Mouse (Mus musculus): ENCODE results near the gene Tab1.
A peak's percentile ranks its signal among the peaks of the same experiment; 100 is the strongest.

Tab1 gene

DNA sequence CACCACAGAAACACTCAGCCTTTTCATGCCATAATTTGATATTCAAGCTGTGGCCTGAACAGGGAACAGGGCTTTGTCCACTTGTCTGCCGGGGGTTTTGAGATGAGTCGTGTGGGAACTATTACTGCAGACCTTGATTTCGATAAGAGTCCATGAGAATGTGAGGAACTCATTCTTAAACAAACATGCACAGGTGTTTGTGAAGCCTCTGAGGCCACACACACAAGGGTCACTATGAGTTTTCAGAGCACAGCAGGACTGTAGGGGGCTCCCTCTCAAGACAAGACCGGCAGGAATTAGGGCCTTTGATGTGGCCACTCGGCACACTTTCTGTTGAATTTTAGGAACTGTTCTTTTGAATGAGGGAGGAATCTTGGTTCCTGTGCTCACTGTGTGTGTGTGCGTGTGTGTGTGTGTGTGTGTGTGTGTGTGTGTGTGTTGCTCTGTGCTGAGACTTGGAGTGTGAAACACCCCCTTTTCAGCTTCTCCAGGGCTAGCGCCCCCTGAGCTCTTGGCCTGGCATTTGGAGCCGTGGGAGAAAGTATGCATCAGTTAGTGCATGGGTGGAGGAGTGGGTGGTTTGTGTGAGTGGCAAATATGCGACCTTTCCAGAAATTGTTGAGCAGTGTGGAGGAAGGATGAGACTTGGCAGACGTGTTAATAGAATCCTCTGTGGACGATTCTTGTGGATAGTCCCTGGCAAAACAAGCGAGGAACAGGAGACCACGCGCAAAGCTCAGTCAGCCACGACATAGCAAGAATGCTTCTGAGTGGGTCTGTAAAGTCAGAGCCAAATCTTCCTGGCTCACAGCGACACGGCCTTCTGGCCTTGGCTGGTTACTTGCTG is 5.2 kb downstream of the Tab1 start:
- DNase-seq (ENCODE audit: low spot score in 2 of 2): peak; percentile 42 to 50

DNA sequence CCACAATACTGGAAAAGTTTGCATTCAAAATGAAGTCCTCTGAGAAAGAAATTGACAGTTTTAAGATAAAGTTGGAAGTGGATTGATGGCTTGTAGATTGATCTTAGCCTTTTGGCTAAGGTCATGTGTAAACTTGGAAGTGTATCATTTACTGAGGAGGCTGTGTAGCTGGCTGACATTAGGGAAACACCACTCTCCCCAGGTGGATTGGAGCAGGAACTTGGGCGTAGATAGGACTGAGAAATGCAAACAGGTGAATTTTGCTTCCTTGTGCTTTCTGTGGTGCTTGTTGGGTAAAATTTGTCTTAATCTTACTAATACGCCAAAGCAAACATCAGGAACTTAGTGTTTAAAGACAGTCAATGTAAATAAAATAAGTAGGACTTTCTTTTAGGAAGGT is 7.4 kb downstream of the Tab1 start:
- DNase-seq (ENCODE audit: low spot score in 2 of 2): no peak

DNA sequence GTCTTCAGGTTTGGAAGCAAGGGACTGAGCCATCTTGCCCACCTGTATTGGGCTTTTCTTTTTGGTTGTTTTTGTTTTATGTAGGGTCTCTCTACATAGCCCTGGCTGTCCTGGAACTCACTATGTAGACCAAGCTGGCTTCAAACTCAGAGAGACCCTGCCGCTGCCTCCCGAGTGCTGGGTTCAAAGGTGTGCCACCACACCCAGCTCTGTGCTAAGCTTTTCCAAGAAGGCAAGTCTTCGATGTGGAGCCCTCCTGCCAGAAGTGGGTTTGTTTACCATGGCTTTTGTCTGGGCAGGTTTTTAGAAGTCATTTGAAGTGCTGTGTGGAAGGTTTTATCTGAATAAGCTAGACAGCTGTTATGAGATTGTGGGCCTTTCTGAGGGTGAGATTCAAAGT is 8.0 kb downstream of the Tab1 start:
- no peak for DNase-seq (ENCODE audit: low spot score in 2 of 2)

DNA sequence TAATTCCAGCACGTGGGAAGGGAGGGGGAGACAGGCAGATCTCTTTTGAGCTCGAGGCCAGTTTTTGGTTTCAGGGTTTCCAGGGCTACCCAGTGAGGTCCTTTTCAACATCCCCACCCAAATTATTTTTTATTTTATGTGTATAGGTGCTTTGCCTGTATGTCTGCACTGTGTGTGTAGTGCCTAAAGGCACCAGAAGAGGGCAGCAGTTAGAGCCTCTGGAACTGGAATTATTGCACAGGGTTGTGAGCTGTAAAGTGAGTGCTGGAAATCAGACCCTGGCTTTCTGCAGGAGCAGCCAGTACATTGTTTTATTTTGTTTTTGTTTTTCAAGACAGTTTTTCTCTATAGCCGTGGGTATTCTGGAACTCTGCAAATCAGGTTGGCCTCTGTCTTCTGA is 9.2 kb downstream of the Tab1 start:
- DNase-seq (ENCODE audit: low spot score in 2 of 2): no peak

DNA sequence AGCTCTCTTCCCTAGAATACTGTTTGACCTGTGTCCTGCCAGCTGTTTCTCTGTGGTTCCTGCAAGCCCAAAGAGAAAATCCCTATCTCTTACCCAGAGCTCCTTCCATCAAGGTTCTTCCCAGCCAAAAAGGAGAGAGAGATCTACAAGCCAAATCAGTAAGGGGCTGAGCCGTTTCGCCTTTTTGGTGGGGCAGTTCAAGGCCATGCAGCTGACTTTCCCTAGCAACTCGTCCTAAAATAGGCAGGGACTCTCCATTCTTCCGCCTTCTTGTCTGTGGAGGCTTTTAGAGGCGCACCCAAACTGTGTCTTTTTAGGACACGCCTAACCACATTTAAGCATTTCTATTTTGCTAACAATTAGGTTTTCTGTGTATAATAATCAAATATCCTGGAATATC is 10.8 kb downstream of the Tab1 start:
- no peak for DNase-seq (ENCODE audit: low spot score in 2 of 2)

DNA sequence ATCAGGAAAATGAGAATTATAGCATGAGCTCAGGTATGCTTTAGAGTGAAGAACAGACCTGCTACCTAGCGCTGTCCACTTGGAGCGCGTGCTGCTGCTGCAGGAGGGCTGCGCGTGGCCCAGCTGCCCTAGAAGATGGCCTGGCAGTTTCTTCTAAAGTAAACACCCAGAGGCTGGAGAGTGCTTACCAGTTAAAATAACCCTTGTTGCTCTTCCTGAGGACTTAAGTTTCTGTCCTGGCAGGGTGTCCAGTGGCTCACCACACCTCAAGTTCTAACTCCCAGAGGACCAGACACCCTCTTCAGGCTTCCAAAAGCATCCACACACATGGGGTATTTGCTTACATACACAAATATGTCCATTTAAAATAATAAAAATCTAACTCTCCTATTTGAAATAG is 12.5 kb downstream of the Tab1 start:
- DNase-seq (ENCODE audit: low spot score in 2 of 2): no peak

DNA sequence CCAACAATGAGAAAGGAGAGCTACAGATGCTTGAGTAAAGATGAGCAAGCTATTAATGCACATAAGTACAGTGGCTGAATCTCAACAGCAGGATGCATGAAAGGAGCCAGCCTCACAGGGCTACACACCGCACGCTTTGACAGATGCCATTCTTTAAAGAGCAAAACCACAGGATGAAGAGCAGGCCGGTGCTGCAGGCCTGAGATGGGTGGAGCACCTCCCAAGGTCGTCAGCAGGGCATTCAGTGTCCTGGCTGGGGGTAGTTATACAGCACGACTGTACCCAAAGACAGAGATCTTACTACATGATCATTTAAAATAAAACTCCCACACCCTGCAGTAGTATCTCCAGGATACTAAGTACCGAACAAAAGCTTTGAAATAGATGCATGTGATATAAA is 13.2 kb downstream of the Tab1 start:
- DNase-seq (ENCODE audit: low spot score in 2 of 2): no peak

DNA sequence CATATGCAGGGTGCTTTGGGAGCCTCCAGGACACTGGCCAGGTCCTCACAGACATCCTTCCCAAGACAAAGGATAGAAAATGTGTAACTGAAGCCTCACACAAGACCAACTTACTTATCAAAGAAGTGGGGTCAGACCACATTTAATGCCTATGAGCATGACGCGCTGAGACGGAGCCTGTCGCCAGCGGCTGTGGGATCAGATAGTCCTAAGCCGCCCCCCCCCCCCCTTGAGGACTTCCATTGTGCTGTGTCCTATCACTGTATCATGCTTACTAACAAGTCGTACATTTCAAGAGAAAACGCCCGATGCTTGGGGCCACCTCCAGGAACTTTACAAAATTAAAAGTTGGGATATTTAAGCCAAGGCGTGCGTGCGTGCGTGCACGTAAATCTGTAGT is 14.2 kb downstream of the Tab1 start:
- no peak for DNase-seq (ENCODE audit: low spot score in 2 of 2)

DNA sequence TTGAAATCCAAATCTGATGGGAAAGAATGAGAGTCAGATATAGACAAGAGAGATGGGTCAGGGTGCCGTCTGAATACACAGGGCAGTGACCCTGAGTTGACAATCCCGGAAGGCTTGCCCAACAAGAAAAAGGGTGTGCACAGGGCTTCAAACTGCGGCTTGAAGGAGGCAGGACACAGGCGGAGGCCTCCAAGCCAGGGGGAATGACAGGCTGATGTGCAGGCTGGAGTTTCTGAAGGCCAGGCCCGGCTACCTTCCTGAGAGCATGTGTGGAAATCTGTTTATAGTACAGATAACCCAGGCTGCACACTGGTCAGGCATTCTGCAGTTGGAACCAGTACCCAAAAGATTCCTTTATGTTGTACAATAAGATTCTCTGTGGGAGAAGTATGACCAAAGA is 14.6 kb downstream of the Tab1 start:
- DNase-seq (ENCODE audit: low spot score in 2 of 2): no peak

DNA sequence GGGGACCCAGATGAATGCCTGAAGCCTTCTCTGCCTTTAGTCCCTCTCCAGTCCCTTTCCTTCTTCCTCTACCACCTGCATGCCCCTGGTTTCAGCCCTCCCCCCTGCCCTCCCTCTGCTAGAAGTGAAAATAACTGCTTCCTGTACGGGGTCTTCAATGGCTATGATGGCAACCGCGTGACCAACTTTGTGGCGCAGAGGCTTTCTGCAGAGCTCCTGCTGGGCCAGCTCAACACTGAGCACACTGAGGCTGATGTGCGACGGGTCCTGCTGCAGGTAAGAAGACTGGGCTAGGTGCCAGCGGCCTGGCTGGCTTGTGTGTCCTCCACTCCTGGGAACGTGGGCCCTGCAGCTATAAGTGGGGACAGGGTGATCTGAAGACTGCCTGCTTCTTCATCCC is 15.6 kb downstream of the Tab1 start:
- no peak for DNase-seq (ENCODE audit: low spot score in 2 of 2)

DNA sequence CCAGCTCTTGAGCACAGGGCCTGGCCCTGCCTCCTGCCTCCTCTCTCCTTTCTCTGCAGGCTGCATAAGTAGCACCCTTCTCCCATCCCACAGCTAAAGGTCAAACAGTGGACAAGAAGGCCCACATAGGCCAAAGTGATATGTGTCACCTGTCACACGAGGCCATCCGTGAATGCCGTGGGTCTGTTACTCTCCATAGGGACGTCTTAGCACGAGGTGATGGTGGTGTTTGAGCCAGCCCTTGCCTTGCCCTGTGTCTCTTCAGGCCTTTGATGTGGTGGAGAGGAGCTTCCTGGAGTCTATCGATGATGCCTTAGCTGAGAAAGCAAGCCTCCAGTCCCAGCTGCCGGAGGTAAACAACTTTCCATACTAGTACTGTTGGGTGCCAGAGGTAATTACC is 16.6 kb downstream of the Tab1 start:
- no peak for DNase-seq (ENCODE audit: low spot score in 2 of 2)

DNA sequence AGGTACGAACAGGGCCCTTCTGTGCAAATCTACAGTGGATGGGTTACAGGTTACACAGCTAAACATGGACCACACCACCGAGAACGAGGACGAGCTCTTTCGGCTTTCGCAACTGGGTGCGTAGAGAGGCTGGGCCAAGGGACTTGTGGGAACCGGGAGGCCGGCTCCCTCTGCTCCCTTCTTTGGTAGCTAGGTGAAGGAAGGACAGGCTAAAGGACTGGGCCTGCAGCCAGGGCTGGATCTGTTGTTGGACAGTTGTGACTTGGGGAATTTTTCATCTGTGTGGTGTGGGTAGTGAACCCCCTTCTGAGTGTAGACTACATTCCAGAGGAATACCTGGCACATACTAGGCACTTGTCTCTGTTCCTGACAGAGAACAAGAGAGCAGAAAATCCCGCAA is 19.7 kb downstream of the Tab1 start:
- no peak for DNase-seq (ENCODE audit: low spot score in 2 of 2)

DNA sequence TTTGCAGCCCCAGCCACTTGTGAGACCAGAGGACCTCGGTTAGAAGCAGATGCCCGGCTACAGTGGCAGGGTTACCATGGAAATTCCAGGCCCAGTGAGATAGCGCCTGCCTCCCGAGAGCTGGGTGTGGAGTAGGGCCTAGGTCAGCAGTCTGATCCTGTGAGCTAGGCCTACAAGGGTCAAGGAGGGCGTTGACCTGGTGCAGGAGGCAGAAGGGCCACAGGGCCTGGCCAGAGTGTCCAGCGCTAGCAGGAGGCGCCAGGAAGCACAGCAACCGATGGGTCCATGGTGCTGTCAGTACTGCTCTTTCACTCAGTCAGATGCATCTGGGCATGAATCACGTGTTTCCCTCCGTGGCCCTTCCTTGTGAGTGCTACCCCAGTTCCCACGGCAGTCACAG is 20.8 kb downstream of the Tab1 start:
- no peak for DNase-seq (ENCODE audit: low spot score in 2 of 2)

DNA sequence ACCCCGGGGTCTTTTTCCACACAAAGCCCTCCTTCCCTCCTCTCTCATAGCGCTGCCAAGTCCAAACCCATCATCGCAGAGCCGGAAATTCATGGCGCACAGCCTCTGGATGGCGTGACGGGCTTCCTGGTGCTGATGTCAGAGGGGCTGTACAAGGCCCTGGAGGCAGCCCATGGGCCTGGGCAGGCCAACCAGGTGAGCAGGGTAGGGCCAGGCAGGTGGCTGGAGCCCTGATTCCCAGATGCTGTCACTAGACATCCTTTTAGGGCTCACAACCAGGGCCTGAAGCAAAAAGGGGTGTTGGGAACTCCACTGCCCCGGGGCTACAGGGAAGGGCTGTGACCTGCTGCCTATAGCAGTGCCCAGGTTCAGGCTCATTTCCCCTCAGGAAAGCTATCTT is 22.8 kb downstream of the Tab1 start:
- DNase-seq (ENCODE audit: low spot score in 2 of 2): no peak

DNA sequence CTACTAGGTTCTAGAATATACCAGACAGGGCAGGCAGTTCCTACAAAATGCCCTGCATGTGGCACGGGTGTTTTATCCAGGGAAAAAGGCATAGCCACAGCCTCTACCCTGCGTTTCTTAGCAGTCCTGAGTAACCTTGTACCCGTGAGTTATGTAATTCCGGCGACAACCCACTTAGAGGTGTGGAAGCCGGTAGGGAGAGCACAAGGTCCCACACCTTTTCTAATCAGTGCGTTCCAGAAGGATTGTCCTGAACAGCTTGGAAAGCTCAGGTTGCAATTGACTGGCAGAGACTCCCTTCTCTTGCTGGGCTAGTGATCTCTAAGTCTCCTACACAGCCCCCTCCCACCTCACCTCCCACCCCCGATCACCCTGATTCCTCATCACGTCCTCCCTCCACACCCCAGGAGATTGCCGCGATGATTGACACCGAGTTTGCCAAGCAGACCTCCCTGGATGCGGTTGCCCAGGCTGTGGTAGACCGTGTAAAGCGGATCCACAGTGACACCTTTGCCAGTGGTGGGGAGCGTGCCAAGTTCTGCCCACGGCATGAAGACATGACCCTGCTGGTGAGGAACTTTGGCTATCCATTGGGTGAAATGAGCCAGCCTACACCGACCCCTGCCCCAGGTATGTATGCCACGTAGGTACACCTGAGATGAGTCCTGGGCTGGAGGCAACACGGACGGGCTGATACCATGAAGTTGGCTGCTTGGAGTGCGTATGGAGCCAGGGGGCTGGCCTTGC is 24.4 kb downstream of the Tab1 start:
- no peak for DNase-seq (ENCODE audit: low spot score in 2 of 2)

DNA sequence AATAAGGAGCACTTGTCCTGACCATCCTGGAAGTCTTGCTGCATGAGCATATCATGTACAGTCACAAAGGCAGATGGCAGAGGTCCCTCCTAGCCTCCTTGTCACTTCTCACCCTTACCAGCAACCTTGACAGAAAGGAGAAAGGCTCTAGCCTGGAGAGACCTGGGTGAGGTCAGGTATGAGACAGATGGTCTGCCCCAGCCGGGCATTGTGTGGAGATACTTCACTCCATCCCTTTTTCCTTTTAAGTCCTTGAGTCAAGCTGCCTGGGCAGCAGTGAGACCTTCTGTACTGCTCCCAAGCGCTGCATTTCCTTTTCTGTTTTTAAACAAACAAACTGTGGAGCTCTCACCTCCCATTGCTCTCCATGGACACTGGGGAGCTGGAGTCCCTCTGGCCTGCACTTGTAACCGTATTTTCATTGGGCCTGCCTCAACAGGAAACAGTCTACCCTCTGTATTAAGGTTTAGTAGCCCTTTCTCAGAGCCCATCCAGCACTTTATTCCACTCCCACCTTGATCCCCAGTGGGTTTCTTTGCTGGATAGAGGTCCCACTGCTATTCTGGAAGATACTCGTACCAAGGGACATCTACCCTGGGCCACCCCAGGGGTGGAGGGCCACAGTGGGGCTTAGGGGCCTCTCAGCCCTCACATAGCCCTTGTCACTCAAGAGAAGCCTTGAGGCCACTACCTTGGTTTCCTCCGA is 25.2 kb downstream of the Tab1 start:
- no peak for DNase-seq (ENCODE audit: low spot score in 2 of 2)

DNA sequence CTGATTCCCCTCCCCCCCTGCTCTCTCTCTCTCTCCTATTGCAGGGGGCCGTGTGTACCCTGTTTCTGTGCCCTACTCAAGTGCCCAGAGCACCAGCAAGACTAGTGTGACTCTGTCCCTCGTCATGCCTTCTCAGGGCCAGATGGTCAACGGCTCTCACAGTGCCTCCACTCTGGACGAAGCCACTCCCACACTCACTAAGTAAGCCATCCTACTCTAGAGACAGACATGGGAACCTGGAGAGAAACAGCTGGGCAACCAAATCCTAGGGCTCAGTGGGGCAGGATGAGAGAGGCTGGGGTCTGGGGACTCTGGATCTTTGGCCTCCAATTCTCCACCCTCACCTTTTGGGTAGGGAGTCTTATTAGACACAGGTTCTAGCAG is 25.8 kb downstream of the Tab1 start:
- DNase-seq (ENCODE audit: low spot score in 2 of 2): no peak

DNA sequence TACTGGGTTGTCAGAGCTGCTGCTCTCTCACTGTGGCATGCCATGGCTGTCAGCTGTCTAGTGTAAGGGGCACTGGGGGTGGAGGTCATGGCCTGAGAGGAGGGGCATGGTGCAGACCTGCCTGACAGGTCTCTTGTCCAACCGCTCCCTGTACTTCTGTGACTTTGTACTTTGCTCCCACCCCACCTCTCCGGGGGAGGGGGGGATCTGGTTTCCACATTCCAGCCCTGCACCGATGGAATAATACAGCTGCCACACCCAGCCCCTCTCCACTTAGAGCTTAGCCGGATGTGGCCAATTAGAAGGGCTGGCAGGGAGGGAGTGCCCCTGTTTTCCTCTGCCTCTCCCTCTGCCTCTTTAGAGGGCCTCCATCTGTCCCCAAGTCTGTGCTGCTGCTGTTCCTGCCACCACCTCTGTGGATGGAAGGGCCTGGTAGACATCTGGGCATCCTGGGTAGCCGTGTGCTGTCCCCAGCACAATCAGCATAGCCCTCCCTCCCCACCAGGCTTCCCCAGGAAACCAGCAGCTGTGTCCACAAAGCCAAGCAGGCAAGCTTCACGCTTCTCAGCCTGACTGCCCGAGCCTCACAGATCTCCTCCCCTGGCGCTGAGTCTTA is 26.5 kb downstream of the Tab1 start:
- no peak for DNase-seq (ENCODE audit: low spot score in 2 of 2)

DNA sequence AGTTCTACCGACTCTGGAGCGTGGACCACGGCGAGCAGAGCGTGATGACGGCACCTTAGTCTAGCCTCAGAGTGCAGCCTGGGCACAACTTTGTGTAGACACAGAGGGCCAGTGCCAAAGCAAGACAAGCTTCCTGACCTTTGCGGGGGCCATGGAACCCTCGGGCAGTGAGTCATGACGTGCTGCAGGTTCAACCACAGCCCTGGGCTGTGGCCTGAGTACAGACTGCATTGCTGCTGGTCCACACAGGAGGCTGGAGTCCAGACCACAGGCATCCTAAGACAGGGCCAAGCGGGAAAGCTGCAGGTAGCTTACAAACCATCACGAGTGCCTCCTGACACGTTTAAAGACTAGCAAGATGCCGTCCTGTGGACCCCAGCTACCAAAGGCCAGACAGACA is 27.3 kb downstream of the Tab1 start:
- DNase-seq (ENCODE audit: low spot score in 2 of 2): no peak

DNA sequence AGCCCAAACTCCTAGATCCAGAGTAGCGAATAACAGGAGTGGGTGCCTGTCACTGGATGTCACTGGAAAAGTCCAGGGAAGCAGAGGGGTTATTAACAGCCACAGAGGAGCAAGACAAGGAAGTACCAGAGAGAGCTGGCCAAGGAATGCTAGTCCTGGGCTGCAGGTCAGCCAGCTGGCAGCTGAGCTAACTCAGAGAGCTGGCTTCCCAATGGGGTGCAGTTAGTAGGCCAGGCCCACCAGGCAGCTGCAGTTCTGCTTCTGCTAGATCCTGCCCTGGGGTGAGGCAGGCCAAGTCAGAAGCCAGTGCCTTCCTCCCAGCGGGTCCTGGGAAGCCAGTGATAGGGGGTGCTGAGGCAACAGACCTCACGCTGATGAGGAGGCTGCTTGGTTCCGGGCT is 27.8 kb downstream of the Tab1 start:
- DNase-seq (ENCODE audit: low spot score in 2 of 2): no peak

DNA sequence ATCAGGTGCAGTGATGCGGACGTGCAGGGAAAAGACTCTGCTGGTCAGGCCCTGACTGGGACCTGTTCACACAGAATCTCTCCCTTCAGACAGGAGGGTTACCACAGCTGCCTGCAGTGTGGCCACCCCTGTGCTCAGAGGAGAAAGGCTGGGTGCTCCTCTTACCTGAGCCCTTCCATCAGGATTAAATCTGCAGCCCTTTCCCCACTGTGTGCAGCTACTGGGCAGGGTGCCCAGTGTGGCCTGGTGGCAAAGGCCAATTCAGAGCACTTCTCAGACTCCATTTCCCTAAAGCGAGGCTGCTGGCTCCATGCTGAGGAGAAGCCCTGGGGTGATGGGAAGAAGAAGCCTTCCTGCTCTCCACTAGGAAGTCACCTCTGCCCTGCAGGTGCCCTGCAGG is 28.3 kb downstream of the Tab1 start:
- no peak for DNase-seq (ENCODE audit: low spot score in 2 of 2)

DNA sequence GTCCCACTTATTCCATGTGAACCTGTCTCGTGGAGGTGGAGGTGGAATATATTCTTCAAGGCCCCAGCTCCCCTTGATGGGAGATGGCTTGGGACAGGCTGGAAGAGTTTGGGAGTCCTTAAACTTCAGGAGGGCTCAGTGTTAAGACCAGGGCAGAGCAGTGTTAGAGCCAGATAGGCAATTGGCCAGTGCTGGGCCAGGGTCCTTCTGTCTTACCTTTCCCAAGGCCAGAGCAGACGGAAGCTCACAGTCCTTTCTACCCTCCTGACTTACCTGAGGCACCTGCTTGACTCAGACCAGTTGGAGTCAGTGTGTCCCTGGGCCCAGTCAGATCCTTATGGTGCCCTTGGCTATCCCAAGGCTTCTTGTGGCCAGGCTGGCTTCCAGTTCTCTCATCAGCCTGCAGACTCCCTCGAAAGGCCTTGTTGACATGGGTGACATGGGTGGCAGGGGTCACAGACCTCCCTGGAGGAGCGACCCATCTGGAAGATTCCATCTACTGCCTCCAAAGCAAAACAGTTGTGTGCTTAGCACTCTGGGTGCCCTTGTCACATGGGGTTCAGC is 29.6 kb downstream of the Tab1 start:
- no peak for DNase-seq (ENCODE audit: low spot score in 2 of 2)

All from frontal cortex, postnatal 25 days (tissue).